Mouse (Mus musculus) stomach, embryonic 16.5 days (tissue): Measurements from ENCODE around the gene Rhob. TPM values are rescaled to one million over a fixed set of nuclear protein-coding genes. Genes with fewer than 3 reads are reported as not detected.
A peak's percentile ranks its signal among the peaks of the same experiment; 100 is the strongest.

Source experiments
- ATAC-seq: fragments of 200-750 bp; cut with Nextera tagmentation; 2 replicates; pipeline ENCODE4 v1.8.0; 2017; ENCODE audit warnings: moderate number of reproducible peaks, moderate TSS enrichment; ENCODE audit not compliant: insufficient read depth, low FRiP score
- H3K27ac ChIP-seq: fragments of 300-500 bp; sonication (generic); 2 replicates; pipeline ENCODE4 v1.5.1; 2014; ENCODE audit warnings: low read length
- H3K27me3 ChIP-seq: fragments of 300-500 bp; sonication (generic); 2 replicates; pipeline ENCODE4 v1.6.1; 2014; ENCODE audit warnings: low read length, control low read depth, mixed read lengths; ENCODE audit not compliant: control insufficient read depth, insufficient read depth
- H3K36me3 ChIP-seq: fragments of 300-500 bp; sonication (generic); 2 replicates; pipeline ENCODE4 v1.6.1; 2014; ENCODE audit warnings: low read length; ENCODE audit not compliant: control insufficient read depth, insufficient read depth
- H3K4me1 ChIP-seq: fragments of 300-500 bp; sonication (generic); 2 replicates; pipeline ENCODE4 v1.6.1; 2014; ENCODE audit warnings: low read length, control low read depth, mixed read lengths; ENCODE audit not compliant: control insufficient read depth, insufficient read depth
- H3K4me2 ChIP-seq: fragments of 300-500 bp; sonication (generic); 2 replicates; pipeline ENCODE4 v1.6.1; 2014; ENCODE audit warnings: low read depth, low read length, mixed read lengths
- H3K4me3 ChIP-seq: fragments of 300-500 bp; sonication (generic); replicated peaks from 2 replicates; pipeline ENCODE4 v1.5.1; 2014; ENCODE audit warnings: mild to moderate bottlenecking, low read length
- H3K9ac ChIP-seq: fragments of 300-500 bp; sonication (generic); 2 replicates; pipeline ENCODE4 v1.6.1; 2014; ENCODE audit warnings: low read length
- H3K9me3 ChIP-seq: fragments of 300-500 bp; sonication (generic); replicated peaks from 2 replicates; pipeline ENCODE4 v1.6.1; 2016; ENCODE audit warnings: low read length, control low read depth; ENCODE audit not compliant: control insufficient read depth
- WGBS: fragments of 180-500 bp; shearing (Covaris S2); extraction: QIAGEN DNeasy Blood & Tissue Kit; methylation state at CpG from one replicate; pipeline ENCODE4 v1.1.7; 2014; 5-methylcytosine and 5-hydroxymethylcytosine counted together
- polyA plus RNA-seq: library from polyadenylated mRNA; unstranded; fragments of >200 nt; fragmentation: Nextera tagmentation; extraction: Ambion mirVana; gene quantifications from 2 replicates; pipeline ENCODE4 v1.2.1, GENCODE M21; 2015

Rhob gene
- polyA plus RNA-seq, 1 experiment from 2014 or later = 34.3 TPM

- 0 out of 2 replicates have a peak overlapping the region, but pooled peaks have one; percentile 9 for H3K4me2 ChIP-seq
- no peaks in the 10 kb centered on the region for H3K27me3 ChIP-seq
- H3K4me1 ChIP-seq = 0 out of 2 replicates have a peak, but pooled peaks cover 3% of the 10 kb centered on the region
- ATAC-seq = peak; percentile 18; the same call in 1 of the 2 replicates
- H3K4me3 ChIP-seq = no peak overlapping the region
- H3K9ac ChIP-seq = no peak overlapping the region
- WGBS = 56% methylated on average over 6 of the region's 6 CpGs
- H3K9me3 ChIP-seq = no peaks in the 10 kb centered on the region
- no peaks in the 10 kb centered on the region for H3K36me3 ChIP-seq
- H3K27ac ChIP-seq = peak overlapping the region; percentile 34
These were observed 10.6 kb upstream of the Rhob start for GRCm38 (mm10) chr12:8510317-8510988.

GRCm38 (mm10) chr12:8509693-8510092 lies 9.9 kb upstream of the Rhob start:
- Histone ChIP-seq H3K4me1 (0 out of 2 replicates have a peak, but pooled peaks cover 3% of the 10 kb centered on the region), H3K9ac (no peak overlapping the region), H3K27me3 (no peaks in the 10 kb centered on the region), H3K36me3 (no peaks in the 10 kb centered on the region), H3K4me3 (no peak overlapping the region), H3K27ac (no peak overlapping the region), H3K4me2 (no peak overlapping the region), H3K9me3 (no peaks in the 10 kb centered on the region)
- no peak for ATAC-seq
- 52% methylated on average over 5 of the region's 5 CpGs for WGBS

- H3K4me2 ChIP-seq = no peak overlapping the region
- H3K9me3 ChIP-seq = no peaks in the 10 kb centered on the region
- no peak overlapping the region for H3K4me3 ChIP-seq
- ATAC-seq = no peak
- H3K27me3 ChIP-seq = no peaks in the 10 kb centered on the region
- H3K27ac ChIP-seq = no peak overlapping the region
- no peaks in the 10 kb centered on the region for H3K36me3 ChIP-seq
- WGBS = 61% methylated on average over 9 of the region's 9 CpGs
- H3K4me1 ChIP-seq = 0 out of 2 replicates have a peak, but pooled peaks cover 3% of the 10 kb centered on the region
- no peak overlapping the region for H3K9ac ChIP-seq
These were observed 7.3 kb upstream of the Rhob start for GRCm38 (mm10) chr12:8506954-8507707.

GRCm38 (mm10) chr12:8504131-8504530 lies 4.3 kb upstream of the Rhob start:
- ATAC-seq = no peak
- H3K4me1 ChIP-seq = peaks cover 9% of the 10 kb centered on the region
- H3K27ac ChIP-seq = no peak overlapping the region
- no peaks in the 10 kb centered on the region for H3K27me3 ChIP-seq
- 76% methylated on average over 6 of the region's 6 CpGs for WGBS
- no peak overlapping the region for H3K9ac ChIP-seq
- H3K4me2 ChIP-seq = no peak overlapping the region
- no peaks in the 10 kb centered on the region for H3K36me3 ChIP-seq
- no peak overlapping the region for H3K4me3 ChIP-seq
- no peaks in the 10 kb centered on the region for H3K9me3 ChIP-seq

GRCm38 (mm10) chr12:8502546-8502945 lies 2.7 kb upstream of the Rhob start:
- no peak for ATAC-seq
- Histone ChIP-seq H3K4me1 (peaks cover 11% of the 10 kb centered on the region), H3K36me3 (no peaks in the 10 kb centered on the region), H3K4me2 (no peak overlapping the region), H3K27me3 (no peaks in the 10 kb centered on the region), H3K9ac (no peak overlapping the region), H3K27ac (no peak overlapping the region), H3K4me3 (no peak overlapping the region), H3K9me3 (no peaks in the 10 kb centered on the region)
- 13% methylated on average over 6 of the region's 6 CpGs for WGBS

- ATAC-seq = no peak
- Histone ChIP-seq H3K4me3 (no peak overlapping the region), H3K27ac (peak overlapping the region; percentile 98; the same call in 1 of the 2 replicates), H3K27me3 (no peaks in the 10 kb centered on the region), H3K36me3 (no peaks in the 10 kb centered on the region), H3K4me2 (no peak overlapping the region), H3K9ac (no peak overlapping the region), H3K4me1 (peaks cover 19% of the 10 kb centered on the region), H3K9me3 (no peaks in the 10 kb centered on the region)
- 68% methylated on average over 14 of the region's 14 CpGs for WGBS
These were observed 1.9 kb upstream of the Rhob start for GRCm38 (mm10) chr12:8501571-8502305.

- 57% methylated on average over 17 of the region's 17 CpGs for WGBS
- Histone ChIP-seq H3K4me2 (peak overlapping the region; percentile 89), H3K9me3 (no peaks in the 10 kb centered on the region), H3K4me3 (peak overlapping the region; percentile 90), H3K36me3 (no peaks in the 10 kb centered on the region), H3K27me3 (no peaks in the 10 kb centered on the region), H3K27ac (peak overlapping the region; percentile 98), H3K4me1 (peaks cover 27% of the 10 kb centered on the region), H3K9ac (peak overlapping the region; percentile 84)
- no peak for ATAC-seq
These were observed 1.1 kb upstream of the Rhob start for GRCm38 (mm10) chr12:8500597-8501570.
